Mouse (Mus musculus): Measurements from ENCODE around the gene Gpsm3. TPM values are rescaled to one million over a fixed set of nuclear protein-coding genes. Genes with fewer than 3 reads are reported as not detected.

The Gpsm3 gene
- polyA plus RNA-seq, 1 experiment from 2014 or later = 15.4 TPM

- H3K9ac ChIP-seq (ENCODE audit: low read length) = peak within 1 kb of the TSS; percentile 73
- H3K4me1 ChIP-seq (replicated peaks; ENCODE audit: control insufficient read depth, insufficient read depth, low read length) = peaks cover 32% of the 10 kb centered on the region
- peak within 1 kb of the TSS; percentile 94 for H3K27ac ChIP-seq (ENCODE audit: low read length)
- peak within 1 kb of the TSS; percentile 88 for H3K4me2 ChIP-seq (ENCODE audit: low read depth, low read length)
- ATAC-seq (ENCODE audit: low read depth) = no peak
- no peaks in the 10 kb centered on the region for H3K9me3 ChIP-seq (ENCODE audit: control insufficient read depth, low read length)
- peak within 1 kb of the TSS; percentile 79 for H3K4me3 ChIP-seq (ENCODE audit: low read length)
- H3K36me3 ChIP-seq (ENCODE audit: control insufficient read depth, insufficient read depth, low read length) = 0 out of 2 replicates have a peak, but pooled peaks cover 3% of the 10 kb centered on the region
- peaks cover 51% of the 10 kb centered on the region for H3K27me3 ChIP-seq (ENCODE audit: control insufficient read depth, insufficient read depth, low read depth, low read length)
- 2% methylated on average over 14 of the region's 16 CpGs for WGBS
Observed at GRCm38 (mm10) chr17:34629221-34629751, 39.7 kb downstream of the Gpsm3 start, which contains the start of gene Prrt1. Prrt1 (plus strand) TSS chr17:34629533.

DNA sequence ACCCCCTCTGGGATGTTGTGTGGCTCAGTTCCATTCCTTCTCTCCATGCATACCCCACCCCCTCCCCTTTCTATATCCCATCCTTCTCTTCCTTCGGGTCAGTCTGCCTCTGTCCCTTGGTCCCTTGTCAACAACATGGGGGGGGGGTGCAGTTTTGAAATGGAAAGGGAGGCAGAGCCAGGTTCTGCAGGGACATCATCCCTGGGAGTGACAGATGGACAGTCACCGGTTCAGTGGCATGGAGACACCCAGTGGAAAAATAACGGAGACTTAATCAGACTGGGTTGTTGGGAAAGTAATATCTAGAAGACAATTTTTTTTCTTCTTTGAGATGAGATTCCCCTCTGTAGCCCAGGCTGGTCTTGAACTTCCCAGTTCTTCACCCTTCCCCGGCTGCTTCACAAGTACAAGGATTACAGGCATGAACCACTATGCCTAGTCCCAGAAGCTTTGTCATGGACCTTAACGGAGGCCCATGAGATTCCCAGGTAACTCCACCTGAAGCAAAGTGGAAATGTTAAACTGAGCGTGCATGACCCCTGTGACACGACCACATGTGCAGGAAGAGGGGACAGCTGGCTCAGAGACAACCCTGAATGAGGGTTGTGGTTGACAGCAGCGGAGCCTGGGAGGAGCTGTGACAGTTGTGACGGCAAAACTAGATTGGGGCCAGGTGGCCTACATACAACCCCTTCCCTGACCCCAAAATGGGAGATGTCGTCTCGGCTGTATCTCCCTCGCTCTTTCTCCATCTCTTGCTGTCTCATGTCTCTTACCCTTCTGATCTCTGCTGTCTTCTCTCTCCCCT is 40.4 kb downstream of the Gpsm3 start:
- Histone ChIP-seq H3K4me3 (ENCODE audit: low read length) (peak overlapping the region; percentile 17; the same call in 1 of the 2 replicates), H3K4me1 (replicated peaks; ENCODE audit: control insufficient read depth, insufficient read depth, low read length) (peaks cover 32% of the 10 kb centered on the region), H3K4me2 (ENCODE audit: low read depth, low read length) (peak overlapping the region; percentile 41), H3K36me3 (ENCODE audit: control insufficient read depth, insufficient read depth, low read length) (0 out of 2 replicates have a peak, but pooled peaks cover 3% of the 10 kb centered on the region), H3K27me3 (ENCODE audit: control insufficient read depth, insufficient read depth, low read depth, low read length) (peaks cover 53% of the 10 kb centered on the region), H3K27ac (ENCODE audit: low read length) (no peak overlapping the region), H3K9ac (ENCODE audit: low read length) (no peak overlapping the region), H3K9me3 (ENCODE audit: control insufficient read depth, low read length) (no peaks in the 10 kb centered on the region)
- 27% methylated on average over 12 of the region's 12 CpGs for WGBS
- ATAC-seq (ENCODE audit: low read depth) = no peak

DNA sequence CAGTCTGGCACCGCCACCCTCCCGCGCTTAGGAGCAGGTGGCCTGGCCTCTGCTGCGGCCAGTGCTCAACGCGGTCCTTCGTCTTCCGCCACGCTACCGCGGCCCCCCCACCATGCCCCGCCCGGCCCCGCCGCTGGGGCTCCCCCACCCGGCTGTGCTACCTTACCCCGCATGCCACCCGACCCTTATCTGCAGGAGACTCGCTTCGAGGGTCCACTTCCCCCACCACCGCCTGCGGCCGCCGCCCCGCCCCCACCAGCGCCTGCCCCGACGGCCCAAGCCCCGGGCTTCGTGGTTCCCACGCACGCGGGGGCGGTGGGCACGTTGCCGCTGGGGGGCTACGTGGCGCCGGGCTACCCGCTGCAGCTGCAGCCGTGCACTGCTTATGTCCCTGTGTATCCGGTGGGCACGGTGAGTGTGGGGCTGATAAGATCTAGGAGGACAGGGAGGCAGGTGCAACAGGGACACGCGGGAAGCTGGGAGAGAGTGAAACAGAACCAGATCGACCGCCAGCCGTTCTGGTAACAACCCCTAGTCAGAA is 41.2 kb downstream of the Gpsm3 start:
- Histone ChIP-seq H3K27me3 (ENCODE audit: control insufficient read depth, insufficient read depth, low read depth, low read length) (peaks cover 53% of the 10 kb centered on the region), H3K4me1 (replicated peaks; ENCODE audit: control insufficient read depth, insufficient read depth, low read length) (peaks cover 32% of the 10 kb centered on the region), H3K27ac (ENCODE audit: low read length) (no peak overlapping the region), H3K9ac (ENCODE audit: low read length) (no peak overlapping the region; the same call in 1 of the 2 replicates), H3K36me3 (ENCODE audit: control insufficient read depth, insufficient read depth, low read length) (no peaks in the 10 kb centered on the region), H3K9me3 (ENCODE audit: control insufficient read depth, low read length) (no peaks in the 10 kb centered on the region), H3K4me2 (ENCODE audit: low read depth, low read length) (peak overlapping the region; percentile 41), H3K4me3 (ENCODE audit: low read length) (peak overlapping the region; percentile 19; the same call in 1 of the 2 replicates)
- WGBS = 2% methylated on average over 43 of the region's 48 CpGs
- ATAC-seq (ENCODE audit: low read depth) = no peak

DNA sequence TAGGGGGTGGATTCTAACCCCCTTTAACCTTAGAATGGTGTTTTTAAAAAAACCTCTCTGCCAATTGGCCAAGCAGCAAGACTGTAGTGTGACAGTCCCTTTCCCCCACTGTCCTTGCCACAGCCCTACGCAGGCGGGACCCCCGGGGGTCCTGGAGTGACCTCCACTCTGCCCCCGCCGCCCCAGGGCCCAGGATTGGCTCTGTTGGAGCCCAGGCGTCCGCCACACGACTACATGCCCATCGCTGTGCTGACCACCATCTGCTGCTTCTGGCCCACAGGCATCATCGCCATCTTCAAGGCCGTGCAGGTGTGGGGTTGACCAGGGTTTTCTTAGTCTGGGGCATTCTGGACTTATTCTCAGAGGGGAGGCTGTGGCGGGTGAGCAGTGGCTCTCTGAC is 42.0 kb downstream of the Gpsm3 start:
- H3K4me1 ChIP-seq (replicated peaks; ENCODE audit: control insufficient read depth, insufficient read depth, low read length) = peaks cover 25% of the 10 kb centered on the region
- peaks cover 53% of the 10 kb centered on the region for H3K27me3 ChIP-seq (ENCODE audit: control insufficient read depth, insufficient read depth, low read depth, low read length)
- no peaks in the 10 kb centered on the region for H3K9me3 ChIP-seq (ENCODE audit: control insufficient read depth, low read length)
- no peak overlapping the region for H3K27ac ChIP-seq (ENCODE audit: low read length)
- no peak for ATAC-seq (ENCODE audit: low read depth)
- H3K36me3 ChIP-seq (ENCODE audit: control insufficient read depth, insufficient read depth, low read length) = no peaks in the 10 kb centered on the region
- peak overlapping the region; percentile 40 for H3K9ac ChIP-seq (ENCODE audit: low read length)
- 11% methylated on average over 12 of the region's 12 CpGs for WGBS
- H3K4me3 ChIP-seq (ENCODE audit: low read length) = peak overlapping the region; percentile 41
- H3K4me2 ChIP-seq (ENCODE audit: low read depth, low read length) = peak overlapping the region; percentile 60

DNA sequence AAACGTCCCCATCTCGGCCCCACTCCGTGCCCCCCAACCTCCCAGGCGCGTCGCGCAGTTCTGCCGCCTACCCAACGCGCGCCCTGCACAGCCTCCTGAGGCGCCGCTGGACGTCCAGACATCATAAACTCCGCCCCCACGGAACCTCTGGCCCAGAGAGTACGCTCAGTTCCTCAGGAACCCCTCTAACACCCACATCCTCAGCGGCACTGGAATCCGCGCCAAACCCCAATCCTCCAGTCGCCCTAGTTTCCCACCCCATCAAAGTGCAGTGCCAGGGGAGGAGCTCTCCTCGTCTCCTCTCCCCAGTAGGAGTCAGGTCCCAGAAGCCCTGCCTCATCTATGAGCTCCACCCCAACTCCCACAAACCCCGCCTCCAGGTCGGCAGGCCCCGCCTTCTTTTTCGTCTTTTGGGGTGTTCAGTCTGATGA is 42.7 kb downstream of the Gpsm3 start:
- Histone ChIP-seq H3K4me3 (ENCODE audit: low read length) (peak overlapping the region; percentile 41), H3K27me3 (ENCODE audit: control insufficient read depth, insufficient read depth, low read depth, low read length) (peaks cover 53% of the 10 kb centered on the region), H3K9me3 (ENCODE audit: control insufficient read depth, low read length) (no peaks in the 10 kb centered on the region), H3K36me3 (ENCODE audit: control insufficient read depth, insufficient read depth, low read length) (no peaks in the 10 kb centered on the region), H3K4me2 (ENCODE audit: low read depth, low read length) (peak overlapping the region; percentile 60), H3K27ac (ENCODE audit: low read length) (no peak overlapping the region), H3K9ac (ENCODE audit: low read length) (peak overlapping the region; percentile 40), H3K4me1 (replicated peaks; ENCODE audit: control insufficient read depth, insufficient read depth, low read length) (peaks cover 23% of the 10 kb centered on the region)
- peak; percentile 64 for ATAC-seq (ENCODE audit: low read depth)
- 1% methylated on average over 26 of the region's 26 CpGs for WGBS

DNA sequence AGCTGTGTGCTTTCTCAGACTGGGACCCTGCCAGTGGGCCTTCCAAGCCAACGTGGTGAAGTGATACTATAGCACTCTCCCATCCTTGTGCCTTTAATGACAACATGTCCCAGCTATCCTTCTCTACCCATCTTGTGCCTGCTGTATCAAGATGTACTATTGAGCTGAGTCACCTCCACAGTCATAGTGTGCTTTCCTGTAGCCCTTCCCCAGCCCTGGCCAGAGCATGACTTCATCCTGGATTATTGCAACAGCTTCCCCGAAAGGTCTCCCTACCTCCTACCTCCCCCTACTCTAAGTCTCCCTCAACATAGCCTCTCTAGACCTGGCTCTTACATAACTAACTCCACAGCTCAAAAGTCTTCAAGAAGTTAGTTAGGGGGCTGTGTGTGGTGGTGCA is 46.1 kb downstream of the Gpsm3 start:
- ATAC-seq (ENCODE audit: low read depth) = no peak
- peaks cover 38% of the 10 kb centered on the region for H3K27me3 ChIP-seq (ENCODE audit: control insufficient read depth, insufficient read depth, low read depth, low read length)

DNA sequence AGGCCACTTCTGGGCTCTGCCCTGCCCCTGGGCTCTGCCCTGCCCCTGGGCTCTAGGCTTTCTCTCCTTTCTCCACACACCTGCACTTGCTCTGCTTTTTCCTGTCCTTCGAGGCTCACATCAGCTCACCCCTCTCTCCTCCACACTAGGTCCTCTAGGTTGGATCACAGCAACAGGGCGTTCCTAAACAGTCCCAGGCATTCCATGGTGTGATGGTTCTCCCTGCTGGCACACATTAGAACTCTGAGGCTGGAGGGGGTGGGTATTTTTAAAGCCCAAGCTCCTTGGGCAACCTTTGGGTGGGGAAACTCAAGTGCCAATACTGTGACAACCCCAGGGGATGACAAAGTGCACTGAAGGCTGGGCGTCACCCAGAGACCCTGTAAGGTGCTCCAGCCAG is 47.9 kb downstream of the Gpsm3 start:
- no peak overlapping the region for H3K4me2 ChIP-seq (ENCODE audit: low read depth, low read length)
- no peak for ATAC-seq (ENCODE audit: low read depth)
- H3K4me1 ChIP-seq (replicated peaks; ENCODE audit: control insufficient read depth, insufficient read depth, low read length) = no peaks in the 10 kb centered on the region
- peaks cover 20% of the 10 kb centered on the region for H3K27me3 ChIP-seq (ENCODE audit: control insufficient read depth, insufficient read depth, low read depth, low read length)
- no peaks in the 10 kb centered on the region for H3K36me3 ChIP-seq (ENCODE audit: control insufficient read depth, insufficient read depth, low read length)
- H3K4me3 ChIP-seq (ENCODE audit: low read length) = no peak overlapping the region
- WGBS = 57% methylated on average over 3 of the region's 3 CpGs
- no peak overlapping the region for H3K27ac ChIP-seq (ENCODE audit: low read length)
- no peak overlapping the region for H3K9ac ChIP-seq (ENCODE audit: low read length)
- H3K9me3 ChIP-seq (ENCODE audit: control insufficient read depth, low read length) = no peaks in the 10 kb centered on the region

More for the DNA sequence above, 46.1 kb downstream of the Gpsm3 start:
- Histone ChIP-seq H3K4me1 (replicated peaks; ENCODE audit: control insufficient read depth, insufficient read depth, low read length) (peaks cover 12% of the 10 kb centered on the region), H3K4me3 (ENCODE audit: low read length) (no peak overlapping the region), H3K9me3 (ENCODE audit: control insufficient read depth, low read length) (no peaks in the 10 kb centered on the region), H3K4me2 (ENCODE audit: low read depth, low read length) (no peak overlapping the region), H3K9ac (ENCODE audit: low read length) (no peak overlapping the region), H3K36me3 (ENCODE audit: control insufficient read depth, insufficient read depth, low read length) (no peaks in the 10 kb centered on the region), H3K27ac (ENCODE audit: low read length) (no peak overlapping the region)
- 66% methylated on average over 2 of the region's 2 CpGs for WGBS

DNA sequence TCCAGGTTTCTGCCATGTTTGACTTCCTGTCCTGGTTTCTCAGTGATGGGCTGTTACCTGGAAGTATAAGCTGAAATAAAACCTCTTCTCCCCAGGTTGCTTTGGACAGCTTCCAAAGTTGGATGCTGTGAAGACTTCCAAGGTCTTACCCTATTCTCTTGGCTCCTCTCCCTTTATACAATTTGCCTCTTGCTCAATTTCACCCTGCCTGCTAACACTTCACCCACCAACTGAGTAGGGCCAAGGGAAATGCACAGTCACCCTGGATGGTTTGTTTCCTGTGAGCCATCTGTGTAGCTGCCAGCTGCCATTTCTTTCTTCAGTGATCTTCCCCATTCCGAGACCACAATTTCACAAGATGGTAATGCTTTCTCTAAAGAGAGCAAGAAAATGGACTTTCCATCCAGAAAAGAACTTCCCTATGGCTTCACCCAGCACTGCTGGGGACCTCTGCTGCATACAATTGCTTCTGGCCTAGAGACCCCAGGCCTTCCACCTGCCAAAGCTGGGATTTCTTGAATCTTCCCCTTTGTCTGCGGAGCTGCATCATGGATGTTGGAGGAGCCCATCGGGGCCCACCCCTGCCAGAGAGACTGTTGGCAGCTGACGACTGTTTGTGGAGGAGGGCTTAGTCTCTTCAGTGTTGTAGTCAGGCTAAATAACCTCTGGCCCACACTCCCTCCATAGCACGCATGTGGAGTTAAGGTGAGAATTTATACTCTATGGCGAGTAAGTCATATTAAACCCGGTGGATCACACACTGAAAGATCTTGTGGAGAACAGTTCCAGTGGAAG is 50.1 kb downstream of the Gpsm3 start:
- peaks cover 3% of the 10 kb centered on the region; the same call in 1 of the 2 replicates for H3K27me3 ChIP-seq (ENCODE audit: control insufficient read depth, insufficient read depth, low read depth, low read length)
- 0 out of 2 replicates have a peak, but pooled peaks cover 3% of the 10 kb centered on the region for H3K4me1 ChIP-seq (replicated peaks; ENCODE audit: control insufficient read depth, insufficient read depth, low read length)
- H3K9ac ChIP-seq (ENCODE audit: low read length) = no peak overlapping the region
- H3K9me3 ChIP-seq (ENCODE audit: control insufficient read depth, low read length) = no peaks in the 10 kb centered on the region
- 75% methylated on average over 7 of the region's 7 CpGs for WGBS
- no peaks in the 10 kb centered on the region for H3K36me3 ChIP-seq (ENCODE audit: control insufficient read depth, insufficient read depth, low read length)
- H3K27ac ChIP-seq (ENCODE audit: low read length) = no peak overlapping the region
- H3K4me3 ChIP-seq (ENCODE audit: low read length) = no peak overlapping the region
- no peak overlapping the region for H3K4me2 ChIP-seq (ENCODE audit: low read depth, low read length)
- ATAC-seq (ENCODE audit: low read depth) = no peak

Data from lung, embryonic 16.5 days (tissue).